ENCODE assay signal across 4 mouse cellular contexts in the genomic region with DNA sequence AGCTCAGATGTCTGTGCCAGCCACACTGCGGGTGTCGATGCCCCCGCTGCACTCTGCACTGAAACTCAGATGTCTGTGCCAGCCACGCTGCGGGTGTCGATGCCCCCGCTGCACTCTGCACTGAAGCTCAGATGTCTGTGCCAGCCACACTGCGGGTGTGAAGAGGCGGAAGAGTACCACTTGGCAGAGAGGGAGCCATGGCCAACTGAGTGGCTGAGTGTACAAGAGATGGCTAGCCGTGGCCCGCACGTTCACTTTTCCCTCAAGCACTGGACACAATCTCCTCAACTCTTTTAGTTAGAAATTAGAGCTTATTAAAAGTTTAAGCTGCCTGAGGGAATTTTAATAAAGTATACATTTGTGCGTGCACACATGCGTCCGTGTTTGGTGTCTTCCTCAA.
A peak's percentile ranks its signal among the peaks of the same experiment; 100 is the strongest.
DNase-seq lines count a peak whose midpoint lies in the region.

No protein-coding gene starts in this region.

- DNase-seq in brain, adult 2 months (ENCODE audit: low read depth, low spot score), result peak; percentile 24
- peak; percentile 19 for DNase-seq in cerebellum, adult 11-12 months
- DNase-seq in cerebellum, postnatal 10 days, result peak; percentile 36 to 65
- DNase-seq in cerebellum, postnatal 25 days, result peak; percentile 16 to 21

Comparison
In these comparisons a context has a peak if more than half of its experiments do, and no peak if none do; other contexts are left out.
1. Peak in every context shown above with its lines: DNase-seq.